In genomic region chr5:149050588-149051160, GRCm38 (mm10) we compare ENCODE assay signal across 8 mouse cellular contexts. TPM values are rescaled to one million over a fixed set of nuclear protein-coding genes. Genes with fewer than 3 reads are reported as not detected.
DNase-seq lines count a peak whose midpoint lies in the region; ATAC-seq and TF ChIP-seq lines count a peak whose summit lies in the region.

No protein-coding gene starts in this region.

- H3K9ac ChIP-seq in MEL (ENCODE audit: control insufficient read depth, low read depth, low read length, poor library complexity, severe bottlenecking): peak overlapping the region; percentile 94
- peak overlapping the region; percentile 98 for H3K9ac ChIP-seq in heart, embryonic 16.5 days (ENCODE audit: low read length)

- peak overlapping the region; percentile 96 for H3K27ac ChIP-seq in MEL (ENCODE audit: control insufficient read depth, low read depth, low read length)
- peak overlapping the region; percentile 98 for H3K27ac ChIP-seq in heart, embryonic 16.5 days (ENCODE audit: low read length)
- H3K27ac ChIP-seq in midbrain, embryonic 10.5 days (replicated peaks): peak overlapping the region; percentile 99

- no peak for TF ChIP-seq RAD21 in MEL (IDR thresholded peaks at IDR 0.05; ENCODE audit: low read depth, low read length)

- H3K4me1 ChIP-seq in MEL (ENCODE audit: control insufficient read depth in 1 of 2, insufficient read depth in 2 of 2, low read length in 2 of 2): peaks cover 14 to 15% of the 10 kb centered on the region in 2 experiments; a peak in 3 of 4 replicates
- peaks cover 16% of the 10 kb centered on the region for H3K4me1 ChIP-seq in heart, embryonic 16.5 days (ENCODE audit: control insufficient read depth, insufficient read depth, low read length)
- H3K4me1 ChIP-seq in midbrain, embryonic 10.5 days: peaks cover 26% of the 10 kb centered on the region

- ATAC-seq in heart, embryonic 16.5 days (replicated peaks; ENCODE audit: extremely low read depth, insufficient read depth, low FRiP score): no peak

- no peak; a peak in 1 of 4 replicates for TF ChIP-seq POLR2A in MEL (IDR thresholded peaks at IDR 0.05; ENCODE audit: control insufficient read depth in 1 of 2, insufficient read depth in 1 of 2, low read depth in 1 of 2, low read length in 2 of 2, poor library complexity in 1 of 2)

- H3K36me3 ChIP-seq in MEL (ENCODE audit: control insufficient read depth in 1 of 2, insufficient read depth in 2 of 2, low read length in 2 of 2): peaks cover 23 to 27% of the 10 kb centered on the region in 2 experiments
- peaks cover 24% of the 10 kb centered on the region for H3K36me3 ChIP-seq in heart, embryonic 16.5 days (ENCODE audit: control insufficient read depth, insufficient read depth)
- peaks cover 40% of the 10 kb centered on the region for H3K36me3 ChIP-seq in midbrain, embryonic 10.5 days

- WGBS in heart, embryonic 16.5 days: 20% methylated on average over 10 of the region's 10 CpGs
- WGBS in midbrain, embryonic 10.5 days: 41% methylated on average over 10 of the region's 10 CpGs

- H3K4me3 ChIP-seq in MEL (ENCODE audit: control insufficient read depth in 1 of 2, insufficient read depth in 1 of 2, low read depth in 2 of 2, low read length in 2 of 2): peak overlapping the region; percentile 87 to 95
- peak overlapping the region; percentile 81 for H3K4me3 ChIP-seq in heart, embryonic 16.5 days (ENCODE audit: low read length)
- H3K4me3 ChIP-seq in midbrain, embryonic 10.5 days: peak overlapping the region; percentile 82

- H3K79me2 ChIP-seq in MEL (ENCODE audit: control insufficient read depth, insufficient read depth, low read length, poor library complexity): peaks cover 33% of the 10 kb centered on the region

- H3K9me3 ChIP-seq in MEL (replicated peaks; ENCODE audit: insufficient read depth, low read length): no peaks in the 10 kb centered on the region
- no peaks in the 10 kb centered on the region for H3K9me3 ChIP-seq in heart, embryonic 16.5 days (replicated peaks; ENCODE audit: control insufficient read depth, low read length)
- H3K9me3 ChIP-seq in midbrain, embryonic 10.5 days (replicated peaks): no peaks in the 10 kb centered on the region

- no peaks in the 10 kb centered on the region for H3K27me3 ChIP-seq in MEL (ENCODE audit: control insufficient read depth in 1 of 2, insufficient read depth in 2 of 2, low read length in 2 of 2)
- no peaks in the 10 kb centered on the region for H3K27me3 ChIP-seq in heart, embryonic 16.5 days (ENCODE audit: control insufficient read depth, insufficient read depth, low read length)
- no peaks in the 10 kb centered on the region for H3K27me3 ChIP-seq in midbrain, embryonic 10.5 days (ENCODE audit: low read depth, poor library complexity, severe bottlenecking)

- peak; percentile 4 for DNase-seq in heart, adult 8-10 months (ENCODE audit: low spot score)
- DNase-seq in heart, postnatal 4 days: no peak
- peak; percentile 47 for DNase-seq in MEL (ENCODE audit: low read depth, low spot score)
- no peak for DNase-seq in midbrain, embryonic 10.5 days (ENCODE audit: low spot score)
- no peak for DNase-seq in spleen, adult 12 weeks (ENCODE audit: low spot score)
- no peak for DNase-seq in cerebellum, adult 18-20 months
- DNase-seq in right cerebral cortex, postnatal 36 days (ENCODE audit: low spot score in 2 of 2): no peak

- H3K4me2 ChIP-seq in heart, embryonic 16.5 days (ENCODE audit: low read depth, low read length): peak overlapping the region; percentile 72

- TF ChIP-seq EP300 in MEL (IDR thresholded peaks at IDR 0.05; ENCODE audit: low read depth in 1 of 2, low read length in 2 of 2): no peak

- no peak for TF ChIP-seq CTCF in MEL (IDR thresholded peaks at IDR 0.05 in 2 of 3, conservative IDR thresholded peaks at IDR 0.05 in 1 of 3; ENCODE audit: control insufficient read depth in 1 of 3, insufficient read depth in 1 of 3, low read depth in 2 of 3, low read length in 3 of 3, poor library complexity in 1 of 3, severe bottlenecking in 1 of 3)

TF ChIP-seq in MEL, 35 proteins besides CTCF, POLR2A, EP300 and RAD21:
- TF ChIP-seq ZMIZ1 (IDR thresholded peaks at IDR 0.05; ENCODE audit: low read depth, low read length) (no peak), MEF2A (IDR thresholded peaks at IDR 0.05; ENCODE audit: extremely low read depth, insufficient replicate concordance, low read depth, low read length, poor library complexity, severe bottlenecking) (no peak), ETS1 (IDR thresholded peaks at IDR 0.05; ENCODE audit: low read depth, low read length) (no peak), MAFK (IDR thresholded peaks at IDR 0.05; ENCODE audit: borderline replicate concordance, low read depth, low read length) (no peak), CHD2 (IDR thresholded peaks at IDR 0.05; ENCODE audit: low read length) (no peak), MAX (IDR thresholded peaks at IDR 0.05; ENCODE audit: low read length) (no peak), SIN3A (IDR thresholded peaks at IDR 0.05; ENCODE audit: low read length) (no peak), ZKSCAN1 (IDR thresholded peaks at IDR 0.05; ENCODE audit: low read depth, low read length) (no peak), NELFE (IDR thresholded peaks at IDR 0.05; ENCODE audit: low read depth, low read length) (no peak), TBP (IDR thresholded peaks at IDR 0.05; ENCODE audit: low read depth, low read length) (no peak), GATA1 (IDR thresholded peaks at IDR 0.05; ENCODE audit: low read depth, low read length) (no peak), POLR2AphosphoS2 (IDR thresholded peaks at IDR 0.05; ENCODE audit: low read length) (no peak), UBTF (IDR thresholded peaks at IDR 0.05; ENCODE audit: borderline replicate concordance, insufficient read depth, low read depth, low read length) (no peak), MXI1 (IDR thresholded peaks at IDR 0.05; ENCODE audit: low read depth, low read length) (no peak)

RNA-seq across cellular contexts. Expression of gene Gm42791, which starts 55.7 kb away (rescaled TPM):
- total RNA-seq in heart, adult 8-10 months (2022): 1 to 10 TPM; 3.2 to 7.7 (median 7.3) TPM
- total RNA-seq in heart, postnatal 4 days (2021): 1 to 10 TPM; 2.6 to 2.9 TPM
- 1.2 TPM in 1 of 2 replicates, not detected in the other for total RNA-seq in MEL (2012; rRNA removed)
- 1 to 10 TPM in 1 of 2 experiments, not detected in 1; 2.1 TPM for polyA plus RNA-seq in MEL (2012; ENCODE audit: insufficient read depth in 1 of 2, insufficient read length in 2 of 2, low read depth in 1 of 2, low replicate concordance in 2 of 2, missing spikeins in 1 of 2)
- polyA plus RNA-seq in heart, embryonic 16.5 days (2015; fragmentation: Nextera tagmentation; extraction: Ambion mirVana): 1.4 TPM in 1 of 2 replicates, not detected in the other
- 2.0 TPM in 1 of 2 replicates, not detected in the other for polyA plus RNA-seq in midbrain, embryonic 10.5 days (2016; fragmentation: Nextera tagmentation; extraction: Ambion mirVana)

Comparison
In these comparisons a context has a peak if more than half of its experiments do, and no peak if none do; other contexts are left out.
1. DNase-seq: peak in heart, adult 8-10 months (single experiment) and MEL (single experiment); none in heart, postnatal 4 days (single experiment), midbrain, embryonic 10.5 days (single experiment), spleen, adult 12 weeks (single experiment), cerebellum, adult 18-20 months (0 of 2) and right cerebral cortex, postnatal 36 days (0 of 2).
2. Peak in every context shown above with its lines, with median percentiles within 50 percentile points of each other: H3K27ac ChIP-seq and H3K4me3 ChIP-seq.